Mouse (Mus musculus) large intestine, adult 2 months (tissue): ENCODE data around the gene Slc51a. TPM values are rescaled to one million over a fixed set of nuclear protein-coding genes. Genes with fewer than 3 reads are reported as not detected.

Experiments used
- DNase-seq: peaks from one replicate; pipeline ENCODE4 v3.0.0-alpha.2; 2012; ENCODE audit warnings: low read depth, low spot score
- WGBS: fragments of 180-500 bp; shearing (Covaris S2); methylation state at CpG from one replicate; pipeline ENCODE4 v1.1.7; 2018; 5-methylcytosine and 5-hydroxymethylcytosine counted together
- polyA plus RNA-seq: library from polyadenylated mRNA; depleted of rRNA; stranded (reverse); fragments of >200 nt; gene quantifications from 2 replicates; pipeline ENCODE4 v1.2.3, GENCODE M21; 2012; rRNA removed

Slc51a gene
- polyA plus RNA-seq, 1 experiment = 1,191 TPM

DNA sequence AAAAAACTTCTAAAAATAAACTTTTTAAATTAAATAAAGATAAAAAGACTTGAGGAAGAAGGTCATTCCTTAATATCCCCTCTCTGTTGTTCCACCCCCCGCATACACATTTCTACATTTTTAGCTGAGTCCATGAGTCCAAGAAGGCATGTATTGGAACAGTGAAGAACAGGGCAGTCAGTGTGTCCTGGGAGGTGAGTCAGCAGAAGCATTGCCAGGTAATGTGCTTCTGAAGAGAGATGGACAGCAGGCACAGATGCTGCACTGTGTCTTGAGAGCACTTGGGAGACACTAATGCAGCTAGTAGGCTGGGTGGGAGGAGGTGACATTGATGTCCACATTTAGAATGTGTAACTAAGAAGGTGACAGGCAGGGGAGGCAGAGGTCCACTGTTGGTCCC, 50.4 kb downstream of the Slc51a start:
- WGBS = 100% methylated on average over 1 of the region's 1 CpGs
- no peak for DNase-seq

- WGBS = 79% methylated on average over 1 of the region's 1 CpGs
- no peak for DNase-seq
Observed at GRCm38 (mm10) chr16:32436657-32437056, 51.0 kb downstream of the Slc51a start.

DNA sequence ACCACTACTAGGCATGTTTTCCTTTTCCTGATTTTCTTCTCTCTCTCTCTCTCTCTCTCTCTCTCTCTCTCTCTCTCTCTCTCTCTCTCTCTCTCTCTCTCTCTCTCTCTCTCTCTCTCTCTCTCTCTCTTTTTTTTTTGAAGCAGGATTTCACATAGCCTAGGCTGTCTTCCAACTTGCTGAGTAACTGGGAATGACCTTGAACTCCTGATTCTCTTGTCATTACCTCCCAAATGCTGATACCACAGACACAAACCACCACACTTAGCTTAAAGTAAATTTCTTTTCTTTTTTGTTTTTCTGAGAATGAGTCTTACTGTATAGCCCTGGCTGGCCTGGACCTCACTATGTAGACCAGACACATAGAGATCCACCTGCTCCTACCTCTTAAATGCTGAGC, 53.0 kb downstream of the Slc51a start:
- no peak for DNase-seq

GRCm38 (mm10) chr16:32434066-32434465, 53.6 kb downstream of the Slc51a start:
- DNase-seq = no peak
- WGBS = 49% methylated on average over 6 of the region's 6 CpGs

GRCm38 (mm10) chr16:32433138-32433537, 54.5 kb downstream of the Slc51a start:
- 83% methylated on average over 2 of the region's 2 CpGs for WGBS

DNA sequence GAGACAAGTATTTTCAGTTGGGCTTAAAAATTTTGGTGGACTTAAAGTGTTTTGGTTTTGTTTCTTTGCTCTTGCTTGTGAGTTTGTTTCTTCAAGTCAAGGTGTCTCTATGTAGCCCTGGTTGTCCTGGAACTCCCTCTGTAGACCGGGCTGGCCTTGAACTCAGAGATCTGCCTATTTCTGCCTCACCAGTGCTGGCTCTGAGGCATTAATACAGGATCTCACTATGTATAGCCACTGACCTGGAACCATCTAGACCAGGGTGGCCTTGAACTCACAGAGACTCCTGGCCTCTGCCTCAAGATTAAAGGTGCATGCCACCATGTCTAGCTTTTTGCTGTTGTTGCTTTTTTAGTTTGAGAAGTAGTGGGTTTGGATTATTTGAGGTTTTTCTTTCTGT, 55.8 kb downstream of the Slc51a start:
- no peak for DNase-seq
- 88% methylated on average over 1 of the region's 1 CpGs for WGBS

More at GRCm38 (mm10) chr16:32433138-32433537, 54.5 kb downstream of the Slc51a start:
- DNase-seq = no peak

- WGBS = under 1% methylated on average over 28 of the region's 28 CpGs
- DNase-seq = no peak
Observed at GRCm38 (mm10) chr16:32431047-32431591, 56.6 kb downstream of the Slc51a start.

DNA sequence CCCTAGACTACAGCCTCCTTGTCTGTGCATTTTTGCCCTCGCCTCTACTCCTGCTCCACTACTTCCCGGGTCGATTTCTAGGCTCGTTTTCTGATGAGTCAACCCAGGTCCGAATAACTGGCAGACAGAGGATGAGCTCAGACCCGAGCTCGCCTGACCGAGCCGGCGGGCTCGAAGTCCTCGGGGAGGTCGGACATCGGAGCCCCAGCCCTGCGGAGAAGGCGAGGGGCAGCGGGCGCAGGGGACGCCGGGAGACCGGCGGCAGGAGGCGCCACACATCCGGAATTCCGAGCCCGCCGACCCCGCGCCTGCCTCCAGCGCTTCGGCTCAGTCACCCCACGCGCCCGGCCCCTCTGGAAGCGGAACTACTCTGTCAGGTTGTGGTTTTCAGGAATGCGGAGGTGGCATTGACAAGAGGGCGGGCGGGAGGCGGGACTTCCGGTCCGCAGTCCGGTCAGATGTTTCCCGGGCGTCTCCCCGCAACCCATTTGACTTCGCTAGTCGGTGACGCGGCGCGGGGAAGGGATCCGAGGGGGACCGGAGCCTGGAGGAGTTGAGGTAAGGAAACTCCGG, 57.1 kb downstream of the Slc51a start, which contains the start of gene Pcyt1a:
Pcyt1a (plus strand) TSS at position 448 of the 573 bp plus-strand sequence.
- peak; percentile 73 for DNase-seq
- under 1% methylated on average over 54 of the region's 54 CpGs for WGBS

GRCm38 (mm10) chr16:32427506-32427905, 60.2 kb downstream of the Slc51a start:
- no peak for DNase-seq
- WGBS = 75% methylated on average over 3 of the region's 3 CpGs

Other genes with a start within 250 kb of the Slc51a start
- gene Fbxo45, start 240.7 kb downstream of the Slc51a start, polyA plus RNA-seq = 3.0 and 3.6 TPM in 2 replicates
- gene Wdr53, start 240.7 kb downstream of the Slc51a start, polyA plus RNA-seq = 3.7 and 3.9 TPM in 2 replicates
- gene Smco1, start 216.4 kb downstream of the Slc51a start, polyA plus RNA-seq = not detected in 2 replicates
- 4.5 and 7.6 TPM in 2 replicates for gene Rnf168, start 210.4 kb downstream of the Slc51a start, polyA plus RNA-seq
- gene Ubxn7, start 155.6 kb downstream of the Slc51a start, polyA plus RNA-seq = 2.1 and 10.0 TPM in 2 replicates
- 0.45 and 0.84 TPM in 2 replicates for gene Tm4sf19, start 87.4 kb downstream of the Slc51a start, polyA plus RNA-seq
- 2.4 and 3.2 TPM in 2 replicates for gene Tctex1d2, start 68.2 kb downstream of the Slc51a start, polyA plus RNA-seq
- gene Pcyt1a, start 57.0 kb downstream of the Slc51a start, polyA plus RNA-seq = 24.5 and 73.7 TPM in 2 replicates
- gene Zdhhc19, start 8.4 kb upstream of the Slc51a start, polyA plus RNA-seq = 1.9 and 3.1 TPM in 2 replicates
- 21.1 and 22.8 TPM in 2 replicates for gene Tfrc, start 121.0 kb upstream of the Slc51a start, polyA plus RNA-seq
- 38.2 and 53.6 TPM in 2 replicates for gene Tnk2, start 156.0 kb upstream of the Slc51a start, polyA plus RNA-seq
- gene Muc4, start 248.0 kb upstream of the Slc51a start, polyA plus RNA-seq = 26.7 and 51.7 TPM in 2 replicates